Mouse (Mus musculus) adrenal gland, postnatal 25 days (tissue): Measurements from ENCODE around the gene Hacd3. TPM values are rescaled to one million over a fixed set of nuclear protein-coding genes. Genes with fewer than 3 reads are reported as not detected.
A peak's percentile ranks its signal among the peaks of the same experiment; 100 is the strongest.
"Not testable (repeated sequence)": the region's sequence is repeated elsewhere in the genome, so short reads cannot be mapped to it uniquely, and the experiment has no call there.

ENCODE experiments used
- DNase-seq: peaks from one replicate; pipeline ENCODE4 v3.0.0; 2021; ENCODE audit warnings: mixed read lengths
- total RNA-seq: library from RNA; stranded (reverse); gene quantifications from 2 replicates; pipeline ENCODE4 v1.2.3, GENCODE M21; 2021

Gene Hacd3
- total RNA-seq, 1 experiment from 2014 or later: 361 TPM

DNA sequence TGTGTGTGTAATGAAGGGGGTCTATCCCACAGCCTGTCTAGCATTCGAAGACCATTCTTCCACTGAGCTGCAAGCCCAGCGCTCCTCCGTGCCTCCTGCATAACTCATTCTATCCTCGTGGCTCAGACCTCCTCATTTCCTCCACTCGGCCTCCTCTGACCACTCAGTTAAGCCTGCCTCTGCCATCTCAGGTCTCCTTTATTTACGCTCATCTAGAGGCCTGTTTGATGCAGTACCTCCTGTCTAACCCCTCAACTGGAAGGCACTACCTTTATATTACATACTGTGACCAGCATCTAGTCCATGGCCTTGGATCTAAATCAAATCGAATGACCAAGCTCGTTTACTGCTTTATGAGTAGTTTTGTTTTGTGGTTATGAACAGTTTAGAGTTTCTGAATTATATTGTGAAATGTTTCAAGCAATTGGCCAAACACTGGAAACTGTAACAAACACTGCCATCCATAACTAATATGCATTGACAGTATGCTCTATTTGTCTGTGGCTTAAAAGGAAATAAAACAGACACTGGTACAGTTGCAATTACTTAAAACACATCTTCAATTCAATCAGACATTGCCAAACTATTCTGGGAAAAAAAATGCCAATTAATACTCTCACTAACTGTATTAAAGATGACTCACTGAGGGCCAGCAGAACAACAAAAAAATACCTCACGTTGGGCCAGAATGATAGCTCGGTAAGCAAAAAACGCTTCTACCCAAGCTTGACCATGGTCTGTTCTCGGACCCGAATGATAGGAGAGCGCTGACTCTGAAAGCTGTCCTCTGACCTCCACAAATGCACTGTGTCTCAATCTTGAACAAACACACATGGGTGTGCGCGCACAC, 4.3 kb downstream of the Hacd3 start:
- no peak for DNase-seq

DNA sequence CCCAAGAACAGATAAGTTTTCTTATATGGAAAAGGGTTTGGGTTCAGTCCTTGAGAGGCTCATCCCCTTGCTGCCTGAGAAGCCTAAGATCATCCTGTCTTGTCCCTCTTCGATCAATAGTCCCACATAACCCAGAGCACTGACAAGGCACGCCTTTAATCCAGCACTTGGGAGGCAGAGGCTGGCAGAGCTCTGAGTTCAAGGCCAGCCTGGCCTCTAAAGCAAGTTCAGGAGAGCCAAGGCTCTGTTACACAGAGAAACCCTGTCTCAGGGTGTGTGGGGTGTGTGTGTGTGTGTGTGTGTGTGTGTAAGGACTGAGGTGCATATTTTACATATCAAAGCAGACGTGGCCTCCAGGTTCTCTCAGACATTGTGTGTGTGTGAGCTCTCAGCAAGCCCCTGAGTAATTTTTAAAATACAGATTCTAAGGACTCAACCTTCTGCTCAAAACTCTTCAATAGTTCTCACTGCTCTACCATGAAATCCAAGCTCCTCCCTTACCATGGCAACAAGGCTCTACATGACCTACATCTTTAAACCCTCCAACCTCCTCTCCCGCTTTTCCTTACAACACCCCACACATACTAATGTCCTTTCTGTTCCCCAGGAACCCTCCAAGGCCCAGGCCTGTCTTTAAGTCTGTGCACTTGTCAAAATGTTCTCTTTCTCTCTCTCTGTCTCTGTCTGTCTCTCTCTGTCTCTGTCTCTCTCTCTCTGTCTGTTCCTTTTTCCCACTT, 5.1 kb downstream of the Hacd3 start:
- peak; percentile 17 for DNase-seq

DNA sequence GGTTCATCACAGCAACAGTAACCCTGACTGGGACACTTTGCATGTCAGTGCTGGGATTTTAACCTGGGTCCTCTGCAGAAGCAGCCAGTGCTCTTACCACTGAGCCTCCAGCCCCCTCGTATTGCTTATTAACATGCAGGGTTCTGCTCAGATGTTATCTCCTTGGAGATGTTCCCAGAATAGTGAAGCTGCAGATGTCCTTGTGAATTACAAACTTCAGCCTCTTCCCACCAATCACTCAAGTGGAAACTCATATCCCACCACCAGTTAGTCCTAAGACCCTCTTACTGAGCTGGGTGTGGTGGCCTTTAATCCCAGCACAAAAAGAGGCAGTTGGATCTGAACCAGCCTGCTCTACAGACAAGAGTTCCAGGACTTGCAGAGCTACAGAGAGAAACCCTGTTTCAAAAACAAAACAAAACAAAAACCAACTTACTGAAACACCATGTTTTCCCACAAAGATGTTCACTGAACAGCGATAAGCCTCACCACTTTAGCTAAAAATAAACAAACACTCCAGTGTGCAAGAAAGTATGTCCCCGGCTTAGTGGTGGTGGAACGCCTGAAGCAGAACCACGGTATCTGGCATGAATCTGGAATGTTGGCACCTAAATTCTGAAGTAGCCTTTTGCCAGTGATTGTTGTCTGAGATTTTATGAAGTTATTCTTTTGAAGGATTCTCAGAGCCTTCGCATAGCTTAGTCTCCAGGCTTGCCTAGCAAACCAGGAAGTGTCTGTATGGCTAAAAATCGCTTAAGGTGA, 5.9 kb downstream of the Hacd3 start:
- DNase-seq: no peak

DNA sequence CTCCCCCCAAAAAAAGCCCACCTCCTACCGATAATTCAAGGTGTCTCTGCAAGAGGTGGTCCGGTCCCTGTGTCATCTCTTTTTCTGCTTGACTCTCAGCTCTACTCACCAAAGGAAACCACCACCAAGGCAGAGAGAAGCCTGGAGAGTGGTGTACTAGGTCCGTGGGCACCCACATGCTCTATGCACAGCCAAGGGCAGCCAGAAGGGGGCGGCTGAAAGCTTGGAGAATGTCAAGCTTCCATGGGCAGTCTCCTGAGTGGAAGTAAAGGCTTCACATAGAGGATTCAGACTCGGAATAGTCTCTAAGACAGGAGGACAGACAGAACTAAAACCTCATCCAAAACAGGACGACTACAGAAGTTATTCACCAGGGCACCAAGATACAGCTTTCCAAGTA, 10.2 kb downstream of the Hacd3 start:
- peak; percentile 75 for DNase-seq

DNA sequence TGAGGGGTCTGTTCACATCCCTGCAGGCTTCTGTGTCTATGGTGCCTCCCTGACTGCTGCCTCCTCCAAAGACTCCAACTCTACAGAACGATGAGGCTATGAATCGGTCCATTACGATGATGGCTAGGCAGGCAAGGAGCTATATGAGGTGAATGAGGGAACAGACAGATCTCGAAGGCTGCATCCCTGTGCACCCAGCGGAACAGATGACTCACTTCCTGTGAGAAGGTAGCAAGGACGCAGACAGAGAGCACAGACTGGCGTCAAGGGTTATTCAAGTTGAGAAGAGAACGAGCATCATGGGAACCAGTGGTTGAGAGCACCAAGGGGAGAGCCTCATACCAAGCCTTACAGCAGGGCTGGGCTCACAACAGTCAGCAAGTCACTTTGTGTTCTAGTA, 10.9 kb downstream of the Hacd3 start:
- peak; percentile 29 for DNase-seq

DNA sequence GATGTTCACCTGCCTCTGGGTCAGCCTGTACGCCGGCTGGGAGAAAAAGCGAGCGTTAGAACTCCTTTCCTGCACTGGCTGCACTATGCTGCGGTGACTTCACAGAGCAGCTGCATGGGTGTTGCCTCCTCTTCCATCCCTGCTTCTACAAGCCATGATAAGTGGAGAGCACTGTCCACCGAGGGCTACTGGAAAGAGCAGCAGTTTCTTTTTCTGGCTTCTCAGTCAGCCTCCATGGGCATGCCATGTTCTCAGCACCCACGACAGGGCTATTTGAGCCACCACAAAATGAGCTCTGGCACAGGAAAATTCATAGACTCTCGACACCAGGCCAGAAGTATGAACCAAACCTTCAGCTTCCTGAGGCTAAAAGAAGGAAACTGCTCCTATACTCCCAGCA, 15.8 kb downstream of the Hacd3 start:
- no peak for DNase-seq

DNA sequence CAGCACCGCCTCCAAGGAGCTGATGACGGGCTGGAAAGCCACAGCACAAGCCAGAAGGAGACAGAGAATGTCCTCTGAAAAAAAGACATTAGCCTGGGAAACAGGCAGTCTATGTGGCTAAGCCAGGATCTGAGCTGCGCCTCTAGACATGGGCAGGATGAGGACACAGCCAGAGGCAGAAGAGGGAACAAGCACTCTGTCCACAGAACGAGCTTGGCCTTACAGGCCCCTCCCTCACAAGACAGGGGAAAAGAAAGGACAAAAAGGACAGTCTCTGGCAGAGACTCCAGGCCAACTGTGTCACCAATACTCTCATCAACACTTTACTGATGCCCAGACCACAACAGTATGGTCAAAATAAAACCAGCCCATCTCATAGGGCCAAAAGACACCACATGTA, 20.0 kb downstream of the Hacd3 start:
- DNase-seq: no peak

DNA sequence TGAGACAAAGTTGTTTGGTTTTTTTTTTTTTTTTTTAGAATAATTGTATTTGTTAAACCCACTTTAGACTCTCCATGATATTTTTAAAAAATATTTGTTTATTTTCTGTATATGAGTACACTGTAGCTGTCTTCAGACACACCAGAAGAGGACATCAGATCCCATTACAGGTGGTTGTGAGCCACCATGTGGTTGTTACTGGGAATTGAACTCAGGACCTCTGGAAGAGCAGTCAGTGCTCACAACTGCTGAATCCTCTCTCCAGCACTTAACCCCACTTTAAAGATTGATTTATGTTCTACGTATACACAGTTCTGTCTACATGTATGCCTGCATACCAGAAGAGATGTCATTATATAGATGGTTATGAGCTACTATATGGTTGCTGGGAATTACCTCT, 26.0 kb downstream of the Hacd3 start:
- DNase-seq: not testable (repeated sequence)

DNA sequence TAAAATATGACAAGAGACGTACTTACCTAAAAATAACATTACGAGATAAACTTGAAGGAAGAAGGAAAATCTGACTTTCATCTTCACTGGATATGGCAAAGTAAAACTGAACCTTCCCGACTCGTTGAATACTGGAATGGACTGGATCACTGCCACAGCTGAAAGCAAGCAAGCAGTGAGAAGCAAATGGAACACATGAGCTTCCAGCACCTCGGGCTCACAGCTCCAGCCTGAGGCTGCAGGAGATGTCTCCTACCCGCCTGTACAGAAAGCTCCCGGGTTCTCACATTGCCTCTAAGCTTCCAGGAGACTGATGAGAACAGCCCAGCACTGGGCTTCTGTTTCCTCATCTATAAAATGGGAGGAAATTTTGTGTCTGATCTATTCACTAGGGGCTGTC, 31.2 kb downstream of the Hacd3 start:
- no peak for DNase-seq

DNA sequence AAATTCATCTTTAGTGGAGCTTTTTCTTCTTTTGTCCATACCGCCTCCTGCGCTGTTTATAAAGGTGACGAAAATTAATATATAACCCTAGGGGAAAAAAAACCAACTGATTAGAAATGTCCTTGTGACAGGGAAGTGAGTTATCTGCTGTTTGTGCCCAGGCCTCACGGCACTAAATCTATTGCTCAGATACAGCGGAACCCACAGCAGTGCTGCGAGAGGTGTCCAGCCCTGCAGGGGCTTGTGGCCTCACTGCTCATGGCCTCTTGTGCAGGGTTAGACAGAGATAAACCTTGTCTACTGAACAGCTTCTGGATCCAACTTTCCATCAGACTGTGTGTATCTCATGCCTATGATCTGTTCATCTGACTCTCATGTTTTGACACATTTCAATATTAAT, 33.0 kb downstream of the Hacd3 start:
- DNase-seq: no peak

DNA sequence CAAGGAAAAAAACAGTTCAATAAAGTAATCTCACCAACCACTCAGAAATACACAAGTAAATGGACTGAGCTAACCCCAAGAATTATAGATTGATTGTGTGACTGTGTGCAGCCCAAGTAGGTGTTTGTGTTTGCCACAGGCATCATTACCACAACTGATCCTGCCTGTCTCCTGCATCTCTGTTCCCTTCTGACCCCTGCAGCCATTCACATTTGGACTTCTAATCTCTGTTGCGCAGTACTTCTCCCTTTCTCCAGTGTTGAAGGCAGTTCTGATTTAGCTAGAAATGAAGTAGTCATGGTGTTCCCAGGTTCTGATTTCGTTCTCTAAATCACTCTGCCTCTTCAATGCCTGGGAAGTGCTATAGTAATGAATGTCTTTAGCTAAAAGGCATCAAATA, 33.8 kb downstream of the Hacd3 start:
- DNase-seq: no peak

DNA sequence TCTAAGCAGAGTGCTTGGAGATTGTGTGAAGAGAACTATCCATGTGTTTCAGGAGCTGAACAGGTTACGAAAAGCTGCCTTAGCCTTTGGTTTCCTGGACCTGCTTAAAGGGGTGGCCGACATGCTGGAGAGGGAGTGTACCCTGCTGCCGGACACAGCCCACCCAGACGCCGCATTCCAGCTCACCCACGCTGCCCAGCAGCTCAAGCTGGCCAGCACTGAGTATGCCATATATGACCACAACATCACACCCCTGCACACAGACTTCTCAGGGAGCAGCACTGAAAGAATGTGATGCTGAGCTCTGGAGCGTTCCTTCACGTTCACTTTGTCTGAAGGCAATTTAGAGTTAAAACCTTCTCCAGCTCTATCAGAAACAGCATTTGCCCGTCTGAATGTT, 35.7 kb downstream of the Hacd3 start:
- DNase-seq: no peak

DNA sequence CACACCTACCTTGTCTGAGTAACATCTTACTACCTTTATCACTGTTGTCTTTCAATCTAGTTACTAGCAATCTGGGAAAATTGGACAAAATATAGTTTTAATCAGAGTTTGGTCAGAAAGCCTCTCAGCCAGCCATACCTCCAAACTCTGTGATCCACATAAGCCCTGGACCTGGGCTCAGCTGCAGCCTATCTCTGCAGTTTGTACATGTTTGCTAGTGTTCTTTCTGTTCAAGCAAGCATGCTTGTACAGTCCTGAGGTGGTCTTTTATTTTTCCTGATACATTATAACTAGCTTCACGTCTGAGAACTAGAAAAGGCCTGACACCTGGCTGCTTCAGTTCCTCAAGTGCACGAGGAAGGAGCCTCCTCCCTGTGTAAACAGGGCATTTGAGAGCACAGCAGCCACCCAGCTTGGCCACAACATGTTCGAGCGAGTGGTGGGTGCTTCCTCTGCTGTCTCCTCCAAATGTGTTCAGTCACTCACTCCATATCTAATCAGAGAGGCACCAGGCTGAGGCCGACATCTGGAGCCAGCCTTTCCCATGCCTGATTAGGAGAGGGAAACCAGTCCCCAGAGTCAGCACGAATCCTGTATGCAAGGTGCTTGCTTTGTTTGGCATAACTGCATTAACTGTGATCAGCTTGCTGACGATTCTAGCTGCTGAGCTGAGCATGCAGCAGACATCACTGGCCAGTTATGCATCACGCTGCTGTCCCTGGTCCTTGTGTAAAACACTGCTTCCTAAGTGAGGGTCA, 36.3 kb downstream of the Hacd3 start:
- no peak for DNase-seq

DNA sequence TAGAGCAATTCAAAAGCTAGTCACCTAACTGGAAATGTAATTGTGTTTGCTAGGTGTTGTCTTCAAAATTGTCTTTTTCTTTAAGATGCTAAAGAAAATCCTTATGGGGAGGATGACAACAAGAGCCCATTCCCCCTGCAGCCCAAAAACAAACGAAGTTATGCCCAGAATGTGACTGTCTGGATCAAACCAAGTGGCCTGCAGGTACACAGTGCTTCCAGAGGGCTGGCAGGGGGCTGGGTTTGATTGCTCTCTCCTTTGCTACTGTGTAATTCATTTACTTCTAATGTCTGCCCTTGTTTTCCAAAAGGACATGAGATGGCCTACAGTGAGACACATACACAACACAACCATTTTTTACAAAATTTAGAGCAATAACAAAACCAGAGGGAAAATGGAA, 39.6 kb downstream of the Hacd3 start:
- DNase-seq: no peak

DNA sequence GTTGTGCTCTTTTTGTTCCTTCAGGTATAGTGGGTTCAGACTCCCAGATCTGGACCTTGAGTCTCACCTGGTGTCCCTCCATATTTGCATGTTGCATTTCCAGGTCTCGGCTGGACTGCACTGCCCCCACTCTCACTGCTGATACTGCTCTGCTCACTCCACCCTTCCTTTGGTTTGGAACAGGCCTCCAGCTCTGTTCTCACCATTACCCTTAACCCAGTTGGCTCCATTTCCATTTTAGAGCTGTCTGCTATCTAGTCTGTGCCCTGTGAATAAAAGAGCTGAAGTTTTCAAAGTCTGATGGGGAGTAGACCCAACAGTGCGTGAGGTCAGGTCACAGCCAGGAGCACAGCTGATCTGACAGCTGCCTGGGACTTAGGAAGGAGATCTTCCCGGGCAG, 40.9 kb downstream of the Hacd3 start:
- DNase-seq: no peak

DNA sequence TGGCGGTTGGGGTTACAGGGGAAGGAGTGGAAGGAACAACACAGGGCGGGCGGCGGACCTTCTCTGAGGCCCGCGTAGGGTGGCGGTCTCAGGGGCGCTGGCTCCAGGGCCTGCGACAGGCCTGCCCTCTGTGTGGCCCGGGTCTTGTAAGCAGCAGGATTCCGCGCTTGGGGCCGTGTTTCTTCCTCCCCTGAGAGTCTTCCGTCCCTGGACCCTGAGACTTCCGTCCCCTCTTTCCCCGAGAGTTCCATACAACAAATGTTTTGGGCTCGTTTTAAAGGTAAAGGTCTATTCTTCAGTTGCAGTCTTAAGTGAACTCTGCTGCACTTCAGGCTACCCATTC, 60.5 kb downstream of the Hacd3 start:
- no peak for DNase-seq

DNA sequence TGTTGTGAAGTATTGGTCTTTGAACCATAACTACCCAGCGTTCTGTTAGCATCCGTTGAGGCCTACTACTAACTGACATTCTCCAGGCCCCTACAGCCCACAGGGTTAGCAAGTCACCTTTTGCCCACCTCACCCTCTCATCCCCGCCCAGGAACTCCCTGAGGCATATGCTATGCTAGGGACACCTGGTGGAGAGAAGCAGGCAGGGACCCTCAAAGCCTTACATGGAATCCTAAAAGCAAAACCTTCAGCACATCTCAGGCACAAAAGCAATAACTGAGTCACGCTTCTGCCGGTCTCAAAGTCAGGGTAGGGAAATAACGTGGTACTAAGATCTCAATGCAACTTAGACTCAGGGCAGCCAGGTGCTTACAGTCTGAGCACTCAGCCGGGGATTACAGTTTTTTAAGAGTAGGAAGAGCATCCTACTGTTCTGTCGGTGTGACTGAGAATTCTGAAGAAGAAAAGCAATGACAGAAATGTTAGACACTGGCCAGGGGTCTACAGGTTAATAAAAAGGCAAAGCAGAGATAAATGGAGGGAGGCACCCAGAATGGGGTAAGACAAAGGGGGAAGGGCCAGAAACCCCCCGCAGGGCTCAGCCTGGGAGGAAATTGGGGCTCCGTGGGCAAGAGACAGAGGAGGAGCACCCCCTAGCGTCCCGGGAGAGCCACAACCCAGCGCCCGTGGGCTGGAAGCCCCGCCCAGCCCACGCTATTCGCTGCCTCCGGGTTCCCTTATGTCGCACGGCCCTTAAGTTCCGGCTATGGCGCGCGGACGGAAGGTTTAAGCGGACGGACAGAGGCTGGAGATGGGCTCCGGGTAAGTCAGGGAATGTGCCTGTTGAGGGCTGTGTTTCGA, 61.1 kb downstream of the Hacd3 start, which contains the start of gene Ints14:
TSS of gene Ints14 (plus strand) at position 789 of the 861 bp plus-strand sequence.
- peak; percentile 95 for DNase-seq

DNA sequence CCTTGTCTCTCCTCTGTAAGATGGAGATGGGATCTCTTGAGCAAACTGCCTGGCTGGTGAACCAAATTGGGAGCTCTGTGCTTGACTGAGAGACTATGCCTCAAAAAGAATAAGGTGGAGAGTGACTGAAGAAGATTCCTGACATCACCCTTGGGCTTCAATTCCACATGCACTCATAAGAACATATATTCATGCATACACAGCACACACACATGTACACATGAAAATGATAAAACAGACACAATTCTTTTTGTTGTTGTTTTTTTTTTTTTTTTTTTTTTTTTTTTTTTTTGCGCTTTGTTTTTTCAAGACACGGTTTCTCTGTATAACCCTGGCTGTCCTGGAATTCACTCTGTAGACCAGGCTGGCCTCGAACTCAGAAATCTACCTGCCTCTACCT, 64.2 kb downstream of the Hacd3 start:
- no peak for DNase-seq

DNA sequence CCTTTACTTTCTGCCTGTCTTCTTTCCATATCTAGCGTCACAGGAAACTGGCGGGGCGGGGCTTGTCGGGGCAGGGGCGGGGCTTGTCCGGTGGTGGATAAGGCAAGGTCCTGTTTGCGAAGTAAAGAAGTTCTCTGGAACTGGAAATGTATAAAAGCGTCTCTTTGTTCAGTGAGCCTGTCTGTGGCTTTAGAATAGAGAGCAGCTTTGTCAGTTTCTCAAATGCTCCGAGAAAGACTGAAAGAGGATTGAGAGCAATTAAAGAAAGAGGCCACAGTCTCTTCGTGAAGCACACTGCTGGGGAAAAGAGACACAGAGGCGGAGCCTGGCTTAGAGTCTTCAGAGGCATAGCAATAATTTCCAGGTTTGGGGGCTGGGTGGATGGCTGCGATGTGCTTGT, 65.2 kb downstream of the Hacd3 start:
- peak; percentile 47 for DNase-seq

DNA sequence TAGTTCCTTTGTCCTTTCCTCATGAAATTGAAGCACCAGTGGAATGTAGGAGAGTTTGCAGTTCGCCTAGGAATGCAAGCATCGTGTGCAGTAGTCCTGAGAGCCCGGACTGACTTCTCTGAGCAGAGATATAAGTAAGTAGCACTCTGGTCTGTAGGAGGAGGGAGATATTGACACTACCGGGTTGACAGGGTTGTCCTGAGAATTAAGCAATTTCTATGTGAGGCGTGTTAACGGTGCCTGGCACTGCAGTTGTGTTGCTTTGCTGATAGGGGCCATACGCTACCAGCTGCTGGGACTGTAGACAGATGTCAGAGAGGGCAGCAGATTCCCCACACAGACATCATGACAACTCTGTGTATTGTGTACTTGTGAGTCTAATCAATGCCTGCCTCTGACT, 68.3 kb downstream of the Hacd3 start:
- no peak for DNase-seq

DNA sequence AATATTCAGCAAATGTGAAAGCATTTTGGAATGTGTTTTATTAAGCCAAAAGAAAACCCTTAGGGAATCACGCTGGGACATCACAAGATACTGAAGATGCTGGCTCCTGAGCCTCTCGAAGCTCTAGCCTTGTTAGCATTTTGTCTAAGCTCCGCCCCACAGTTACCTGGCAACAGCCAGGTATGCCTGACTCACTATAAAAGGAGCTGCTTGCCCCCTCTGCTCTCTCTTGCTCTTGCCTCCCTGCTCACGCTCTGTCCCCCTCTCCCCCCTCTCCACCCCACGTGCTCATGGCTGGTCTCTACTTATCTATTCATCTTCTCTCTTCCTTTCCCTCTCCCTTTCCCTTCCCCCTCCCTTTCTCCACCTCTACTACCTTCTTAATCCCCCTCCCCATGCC, 69.4 kb downstream of the Hacd3 start:
- no peak for DNase-seq
